Comparison of ENCODE assay signal across 12 mouse cellular contexts in the genomic region with DNA sequence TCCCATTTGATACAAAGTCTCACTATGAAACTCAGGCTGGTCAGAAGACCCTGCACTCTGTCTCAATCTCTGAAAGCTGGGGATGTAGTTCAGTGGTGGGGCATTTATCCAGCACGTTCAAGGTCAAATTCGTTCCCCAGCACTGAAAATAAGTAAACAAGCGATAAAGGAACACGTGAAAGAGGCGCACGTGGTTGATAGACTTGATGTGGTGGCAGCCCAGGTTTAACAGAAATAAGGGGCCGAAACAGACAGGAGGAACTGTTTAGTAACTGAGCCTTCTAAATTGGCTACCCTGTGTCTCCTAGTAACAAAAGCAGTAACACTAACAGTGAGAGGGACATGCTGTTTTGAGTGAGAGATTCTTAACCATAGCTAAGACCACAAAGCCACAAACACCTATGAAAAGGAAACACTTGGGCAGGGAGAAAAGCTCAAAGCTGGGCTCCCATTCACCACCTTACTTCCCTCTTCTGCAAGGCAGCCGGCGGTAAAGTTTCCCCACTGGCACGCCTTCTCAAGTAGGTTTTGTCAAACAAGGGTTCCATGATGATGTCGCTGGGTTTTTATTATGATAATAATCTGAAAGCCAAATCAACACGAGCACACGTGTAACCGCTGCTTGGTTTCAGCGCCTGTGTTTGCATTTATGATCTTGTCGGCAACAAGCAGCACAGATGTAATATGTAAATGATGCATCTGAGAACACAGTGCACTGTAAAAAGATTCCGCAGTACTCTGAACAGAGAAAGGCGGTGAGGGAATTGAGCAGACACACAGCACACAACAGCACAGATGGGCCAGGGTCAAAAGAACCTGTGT. TPM values are rescaled to one million over a fixed set of nuclear protein-coding genes. Genes with fewer than 3 reads are reported as not detected.
A peak's percentile ranks its signal among the peaks of the same experiment; 100 is the strongest.
DNase-seq lines count a peak whose midpoint lies in the region; ATAC-seq and TF ChIP-seq lines count a peak whose summit lies in the region.
"Had no signal": no experiment of that assay in that cellular context is flagged by ENCODE, and none has a peak within 500 bp of the region (broad histone marks: within the 10 kb centered on the region; RNA-seq: fewer than 3 reads in every experiment).

No protein-coding gene starts in this region.

- no peak overlapping the region for H3K4me3 ChIP-seq in liver, adult 2 months (ENCODE audit: insufficient read depth, low read depth, low read length)
- H3K4me3 ChIP-seq in liver, postnatal 0 days (ENCODE audit: low read depth, low read length) = no peak overlapping the region
- H3K4me3 ChIP-seq in forebrain, embryonic 13.5 days = no peak overlapping the region
- H3K4me3 ChIP-seq in midbrain, embryonic 16.5 days (ENCODE audit: low read depth, low read length) = no peak overlapping the region
- H3K4me3 ChIP-seq: embryonic facial prominence, embryonic 12.5 days; megakaryocyte, embryonic 14.5 days had no signal

- no peak overlapping the region for H3K27ac ChIP-seq in liver, adult 2 months (replicated peaks; ENCODE audit: insufficient read depth, low read depth, low read length)
- H3K27ac ChIP-seq in liver, postnatal 0 days (ENCODE audit: low read depth) = no peak overlapping the region
- peak overlapping the region; percentile 10 for H3K27ac ChIP-seq in forebrain, embryonic 13.5 days
- H3K27ac ChIP-seq in midbrain, embryonic 16.5 days (ENCODE audit: low read length) = no peak overlapping the region
- H3K27ac ChIP-seq: embryonic facial prominence, embryonic 12.5 days had no signal

- peaks cover 11% of the 10 kb centered on the region for H3K4me1 ChIP-seq in liver, adult 2 months (ENCODE audit: control insufficient read depth, insufficient read depth, low read length)
- H3K4me1 ChIP-seq in liver, postnatal 0 days (ENCODE audit: insufficient read depth) = peaks cover 11% of the 10 kb centered on the region; the same call in 1 of the 2 replicates
- peaks cover 39% of the 10 kb centered on the region for H3K4me1 ChIP-seq in forebrain, embryonic 13.5 days
- H3K4me1 ChIP-seq in midbrain, embryonic 16.5 days (ENCODE audit: control insufficient read depth, insufficient read depth, low read length) = 0 out of 2 replicates have a peak, but pooled peaks cover 3% of the 10 kb centered on the region

- H3K79me2 ChIP-seq in liver, adult 2 months (ENCODE audit: control insufficient read depth, insufficient read depth, low read length) = no peaks in the 10 kb centered on the region

- H3K9me3 ChIP-seq in liver, postnatal 0 days (ENCODE audit: low read length) = no peaks in the 10 kb centered on the region
- no peaks in the 10 kb centered on the region for H3K9me3 ChIP-seq in forebrain, embryonic 13.5 days (replicated peaks)
- no peaks in the 10 kb centered on the region for H3K9me3 ChIP-seq in midbrain, embryonic 16.5 days (replicated peaks; ENCODE audit: control insufficient read depth, low read length, poor library complexity, severe bottlenecking)
- H3K9me3 ChIP-seq: embryonic facial prominence, embryonic 12.5 days; megakaryocyte, embryonic 14.5 days had no signal

- no peak for ATAC-seq in liver, postnatal 0 days
- peak; percentile 78; the same call in 1 of the 2 replicates for ATAC-seq in forebrain, embryonic 13.5 days
- peak; percentile 63; the same call in 1 of the 2 replicates for ATAC-seq in midbrain, embryonic 16.5 days
- no peak for ATAC-seq in cerebellum, adult (ENCODE audit: insufficient number of reproducible peaks, low FRiP score, low TSS enrichment)

- no peak for TF ChIP-seq POLR2A in liver, adult 2 months (IDR thresholded peaks at IDR 0.05; ENCODE audit: extremely low read depth, insufficient read depth, low read length)

- no peak for TF ChIP-seq EP300 in liver, postnatal 0 days (IDR thresholded peaks at IDR 0.05; ENCODE audit: low read depth)

- peak; percentile 59 for DNase-seq in liver, adult 2 months (ENCODE audit: extremely low read depth, low read depth, low spot score)
- DNase-seq in liver, postnatal 0 days = no peak
- DNase-seq in CD4-positive helper T cell, adult 2 months (ENCODE audit: low read depth, low spot score) = peak; percentile 93
- no peak for DNase-seq in frontal cortex, postnatal 25 days (ENCODE audit: low spot score in 2 of 2)
- DNase-seq in right cerebral cortex, postnatal 4 days = no peak
- DNase-seq: gastrocnemius, postnatal 25 days; kidney, adult 18-20 months had no signal

- no peak overlapping the region for H3K9ac ChIP-seq in liver, adult 2 months (ENCODE audit: low read depth, low read length)
- H3K9ac ChIP-seq in liver, postnatal 0 days (replicated peaks) = no peak overlapping the region
- H3K9ac ChIP-seq in forebrain, embryonic 13.5 days = no peak overlapping the region
- H3K9ac ChIP-seq in midbrain, embryonic 16.5 days (ENCODE audit: low read depth, low read length) = no peak overlapping the region
- H3K9ac ChIP-seq: embryonic facial prominence, embryonic 12.5 days had no signal

- H3K36me3 ChIP-seq in liver, adult 2 months (ENCODE audit: control insufficient read depth, insufficient read depth, low read length) = no peaks in the 10 kb centered on the region
- H3K36me3 ChIP-seq in liver, postnatal 0 days (replicated peaks; ENCODE audit: insufficient read depth, low read length) = no peaks in the 10 kb centered on the region
- no peaks in the 10 kb centered on the region for H3K36me3 ChIP-seq in forebrain, embryonic 13.5 days (ENCODE audit: poor library complexity, severe bottlenecking)
- no peaks in the 10 kb centered on the region; the same call in 1 of the 2 replicates for H3K36me3 ChIP-seq in midbrain, embryonic 16.5 days (ENCODE audit: control insufficient read depth, insufficient read depth, low read length)
- H3K36me3 ChIP-seq: embryonic facial prominence, embryonic 12.5 days had no signal

- H3K4me2 ChIP-seq in liver, postnatal 0 days (ENCODE audit: low read depth, low read length) = no peak overlapping the region
- peak overlapping the region; percentile 10; the same call in 1 of the 2 replicates for H3K4me2 ChIP-seq in forebrain, embryonic 13.5 days
- H3K4me2 ChIP-seq in midbrain, embryonic 16.5 days (ENCODE audit: low read length) = peak overlapping the region; percentile 19; the same call in 1 of the 2 replicates
- H3K4me2 ChIP-seq: embryonic facial prominence, embryonic 12.5 days had no signal

- H3K27me3 ChIP-seq in liver, adult 2 months (ENCODE audit: control insufficient read depth, insufficient read depth, low read length) = no peaks in the 10 kb centered on the region
- H3K27me3 ChIP-seq in liver, postnatal 0 days (ENCODE audit: insufficient read depth, low read length) = no peaks in the 10 kb centered on the region
- H3K27me3 ChIP-seq in forebrain, embryonic 13.5 days = no peaks in the 10 kb centered on the region
- no peaks in the 10 kb centered on the region for H3K27me3 ChIP-seq in midbrain, embryonic 16.5 days (ENCODE audit: control insufficient read depth, insufficient read depth, low read depth, low read length)
- H3K27me3 ChIP-seq: embryonic facial prominence, embryonic 12.5 days; megakaryocyte, embryonic 14.5 days had no signal

- TF ChIP-seq CTCF in liver, adult 2 months (IDR thresholded peaks at IDR 0.05; ENCODE audit: low read depth, low read length) = no peak
- TF ChIP-seq CTCF in liver, postnatal 0 days (IDR thresholded peaks at IDR 0.05; ENCODE audit: low read depth) = no peak

- WGBS in liver, adult 2 months = 79% methylated on average over 18 of the region's 18 CpGs
- WGBS in liver, postnatal 0 days (ENCODE audit: insufficient replicate concordance) = 42% methylated on average over 18 of the region's 18 CpGs
- WGBS in forebrain, embryonic 13.5 days = 58% methylated on average over 18 of the region's 18 CpGs
- 51% methylated on average over 18 of the region's 18 CpGs for WGBS in midbrain, embryonic 16.5 days

RNA-seq across cellular contexts. Expression of a gene that starts 22.9 kb away (rescaled TPM):
- total RNA-seq in liver, adult 2 months (2014; rRNA removed) = 8.3 and 9.5 TPM in 2 replicates
- polyA plus RNA-seq in liver, adult 2 months (2012; rRNA removed) = 2.1 and 2.8 TPM in 2 replicates
- polyA plus RNA-seq in liver, postnatal 0 days (2015; fragmentation: Nextera tagmentation; extraction: Ambion mirVana) = 10.8 and 11.8 TPM in 2 replicates
- polyA plus RNA-seq in forebrain, embryonic 13.5 days (2015; fragmentation: Nextera tagmentation; extraction: Ambion mirVana) = 39.8 and 40.9 TPM in 2 replicates
- 31.2 and 33.2 TPM in 2 replicates for polyA plus RNA-seq in midbrain, embryonic 16.5 days (2015; fragmentation: Nextera tagmentation; extraction: Ambion mirVana)

RNA-seq across cellular contexts. Expression of a gene that starts 23.2 kb away (rescaled TPM):
- total RNA-seq in liver, adult 2 months (2014; rRNA removed) = 10.8 and 11.7 TPM in 2 replicates
- 2.5 and 2.7 TPM in 2 replicates for polyA plus RNA-seq in liver, adult 2 months (2012; rRNA removed)
- 3.8 and 4.0 TPM in 2 replicates for polyA plus RNA-seq in liver, postnatal 0 days (2015; fragmentation: Nextera tagmentation; extraction: Ambion mirVana)
- 15.7 and 16.4 TPM in 2 replicates for polyA plus RNA-seq in forebrain, embryonic 13.5 days (2015; fragmentation: Nextera tagmentation; extraction: Ambion mirVana)
- 11.2 and 12.6 TPM in 2 replicates for polyA plus RNA-seq in midbrain, embryonic 16.5 days (2015; fragmentation: Nextera tagmentation; extraction: Ambion mirVana)

Comparison
In these comparisons a context has a peak if more than half of its experiments do, and no peak if none do; other contexts are left out.
1. DNase-seq: peak in liver, adult 2 months (single experiment) and CD4-positive helper T cell, adult 2 months (single experiment); none in liver, postnatal 0 days (single experiment), frontal cortex, postnatal 25 days (0 of 2) and right cerebral cortex, postnatal 4 days (single experiment).
2. ATAC-seq: peak in forebrain, embryonic 13.5 days (single experiment) and midbrain, embryonic 16.5 days (single experiment); none in liver, postnatal 0 days (single experiment) and cerebellum, adult (single experiment).